Mouse (Mus musculus) embryo, embryonic 9.5 days (tissue): ENCODE results near the gene Prr14l.
"Not testable (repeated sequence)": the region's sequence is repeated elsewhere in the genome, so short reads cannot be mapped to it uniquely, and the experiment has no call there.

Source experiments
- DNase-seq: peaks from one replicate; pipeline ENCODE4 v3.0.0-alpha.2; 2017; ENCODE audit errors: extremely low spot score

The Prr14l gene

GRCm38 (mm10) chr5:32853731-32854507 is at the start of gene Prr14l:
TSS of gene Prr14l (minus strand) at chr5:32854256.
- peak; percentile 99 for DNase-seq

GRCm38 (mm10) chr5:32886739-32887138 is 32.7 kb upstream of the Prr14l start:
- DNase-seq: no peak

- DNase-seq: no peak
Measured at GRCm38 (mm10) chr5:32872346-32872745, 18.3 kb upstream of the Prr14l start.

GRCm38 (mm10) chr5:32869389-32870024 is 15.5 kb upstream of the Prr14l start:
- no peak for DNase-seq

- DNase-seq: peak; percentile 97
Measured at GRCm38 (mm10) chr5:32863253-32864228, 9.5 kb upstream of the Prr14l start, which contains the start of gene Depdc5. TSS of gene Depdc5 (plus strand) at chr5:32863701.

GRCm38 (mm10) chr5:32862469-32863132 is 8.5 kb upstream of the Prr14l start:
- peak; percentile 2 for DNase-seq

GRCm38 (mm10) chr5:32861082-32861481 is 7.0 kb upstream of the Prr14l start:
- no peak for DNase-seq

- peak; percentile 58 for DNase-seq
Measured at GRCm38 (mm10) chr5:32857781-32858220, 3.7 kb upstream of the Prr14l start.

GRCm38 (mm10) chr5:32855274-32855673 is 1.2 kb upstream of the Prr14l start:
- DNase-seq: not testable (repeated sequence)

- DNase-seq: no peak
Measured at GRCm38 (mm10) chr5:32854818-32855217, 762 bp upstream of the Prr14l start.

- DNase-seq: no peak
Measured at GRCm38 (mm10) chr5:32852026-32852425, 2.0 kb downstream of the Prr14l start.

- not testable (repeated sequence) for DNase-seq
Measured at GRCm38 (mm10) chr5:32849580-32849979, 4.5 kb downstream of the Prr14l start.

GRCm38 (mm10) chr5:32849178-32849577 is 4.9 kb downstream of the Prr14l start:
- DNase-seq: no peak

- DNase-seq: no peak
Measured at GRCm38 (mm10) chr5:32840029-32840428, 14.0 kb downstream of the Prr14l start.

- no peak for DNase-seq
Measured at GRCm38 (mm10) chr5:32836976-32837375, 17.1 kb downstream of the Prr14l start.

- no peak for DNase-seq
Measured at GRCm38 (mm10) chr5:32834497-32834896, 19.6 kb downstream of the Prr14l start.

GRCm38 (mm10) chr5:32830054-32830453 is 24.0 kb downstream of the Prr14l start:
- DNase-seq: no peak

- not testable (repeated sequence) for DNase-seq
Measured at GRCm38 (mm10) chr5:32828766-32829165, 25.3 kb downstream of the Prr14l start.

- no peak for DNase-seq
Measured at GRCm38 (mm10) chr5:32827009-32827408, 27.0 kb downstream of the Prr14l start, which contains the start of gene Gm20671. TSS of gene Gm20671 (minus strand) at chr5:32827109.

- no peak for DNase-seq
Measured at GRCm38 (mm10) chr5:32820471-32820870, 33.6 kb downstream of the Prr14l start.

GRCm38 (mm10) chr5:32815396-32815795 is 38.7 kb downstream of the Prr14l start:
- DNase-seq: no peak
